Mouse (Mus musculus) cerebellum, postnatal 4 days (tissue): ENCODE results near the gene Atg3.

Experiments
- DNase-seq, 2 experiments: peaks; one replicate each; pipeline ENCODE4 v3.0.0; 2022; ENCODE audit warnings: low spot score in 2 of 2, mixed read lengths in 1 of 2

Atg3 gene

GRCm38 (mm10) chr16:45204859-45205670 is 46.5 kb downstream of the Atg3 start:
- DNase-seq, result no peak

DNA sequence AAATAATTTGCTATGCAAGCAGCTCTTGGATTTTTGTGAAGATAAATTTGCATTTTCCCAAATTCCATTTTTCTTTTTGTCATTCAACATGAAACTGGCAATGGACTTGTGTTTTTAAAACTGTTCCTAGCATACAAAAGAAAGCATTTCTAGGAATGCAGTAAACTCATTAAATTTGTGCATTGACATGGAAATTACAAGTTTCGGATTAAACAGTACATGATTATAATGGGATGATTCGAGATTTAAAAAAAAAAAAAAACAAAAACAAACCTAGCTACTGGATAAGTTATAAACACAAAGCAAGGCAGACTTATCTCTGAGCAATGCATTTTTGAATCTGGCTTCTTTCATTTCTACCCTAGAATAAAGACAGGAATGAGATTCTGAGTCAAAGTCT is 63.4 kb downstream of the Atg3 start:
- no peak for DNase-seq

DNA sequence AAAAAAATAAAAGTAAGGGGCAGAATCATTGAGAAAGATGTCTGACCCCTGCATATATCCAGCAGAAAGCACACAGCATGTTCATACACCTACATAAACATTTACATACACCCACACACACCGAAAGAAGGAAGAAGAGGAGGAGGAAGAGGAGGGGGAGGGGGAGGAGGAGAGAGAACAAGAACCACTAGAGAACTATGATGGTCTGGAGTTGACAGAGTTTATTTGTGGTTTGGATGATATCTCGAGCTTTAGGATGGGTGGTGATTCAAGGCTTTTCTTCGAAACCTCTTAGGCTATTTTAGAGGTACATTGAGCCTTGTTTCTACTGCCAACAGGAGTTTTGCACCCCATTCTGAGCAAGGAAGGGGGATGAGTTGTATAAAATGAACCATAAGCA is 64.2 kb downstream of the Atg3 start:
- no peak for DNase-seq

DNA sequence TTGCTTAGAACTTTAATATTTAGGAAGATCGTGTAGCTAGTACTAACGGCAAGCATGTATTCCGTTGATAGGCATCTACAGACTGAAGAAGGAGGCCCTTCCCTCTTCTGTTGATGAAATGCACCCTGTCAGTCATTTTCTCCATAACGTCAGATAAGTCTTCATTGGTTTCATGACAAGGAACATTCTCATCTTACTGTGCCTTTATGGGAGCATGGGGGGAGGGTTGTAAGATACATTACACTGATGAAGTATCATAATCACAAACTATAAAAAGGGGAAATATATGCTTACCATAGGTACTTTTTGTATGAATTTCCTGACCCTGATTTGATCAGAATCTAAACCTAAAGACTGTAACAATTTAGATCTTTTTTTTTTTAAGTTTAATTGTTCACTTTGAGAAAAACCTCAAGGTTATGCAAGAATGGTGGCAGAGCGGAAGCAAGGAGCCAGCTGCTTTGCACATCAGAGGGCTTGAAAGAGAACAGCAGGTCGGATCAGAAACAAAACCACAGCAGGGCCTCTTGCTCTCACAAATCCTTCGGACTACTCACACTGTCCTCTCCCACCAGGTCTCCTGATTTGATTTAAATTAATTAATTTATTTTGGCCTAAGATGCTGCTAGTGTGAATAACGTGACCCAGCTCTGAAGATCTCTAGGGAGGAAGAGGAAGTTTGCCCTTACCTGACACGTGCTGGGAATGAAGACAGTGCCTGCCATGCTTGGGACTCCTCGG is 65.2 kb downstream of the Atg3 start, which contains the start of gene Btla:
Btla (plus strand) TSS at position 668 of the 741 bp plus-strand sequence.
- DNase-seq, result no peak

- no peak for DNase-seq
These were observed 65.9 kb downstream of the Atg3 start for GRCm38 (mm10) chr16:45224431-45225008.

DNA sequence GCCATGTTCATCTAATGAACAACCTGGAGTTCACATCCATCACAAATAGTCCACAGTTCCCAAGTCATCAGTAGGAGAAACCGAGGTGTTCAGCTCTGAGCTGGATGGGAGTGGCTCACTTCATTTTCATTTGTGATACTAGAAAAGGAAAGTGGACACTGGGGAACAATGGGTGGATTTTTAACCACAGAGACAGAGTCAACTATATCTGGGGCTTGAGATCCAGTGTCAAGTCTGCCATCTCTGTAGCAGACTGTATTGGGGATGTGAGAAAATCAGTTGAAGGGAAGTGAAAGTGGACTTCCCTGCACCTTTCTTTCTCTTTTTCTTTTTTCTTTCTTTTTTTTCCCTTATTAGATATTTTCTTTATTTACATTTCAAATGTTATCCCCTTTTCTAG is 68.4 kb downstream of the Atg3 start:
- no peak for DNase-seq

DNA sequence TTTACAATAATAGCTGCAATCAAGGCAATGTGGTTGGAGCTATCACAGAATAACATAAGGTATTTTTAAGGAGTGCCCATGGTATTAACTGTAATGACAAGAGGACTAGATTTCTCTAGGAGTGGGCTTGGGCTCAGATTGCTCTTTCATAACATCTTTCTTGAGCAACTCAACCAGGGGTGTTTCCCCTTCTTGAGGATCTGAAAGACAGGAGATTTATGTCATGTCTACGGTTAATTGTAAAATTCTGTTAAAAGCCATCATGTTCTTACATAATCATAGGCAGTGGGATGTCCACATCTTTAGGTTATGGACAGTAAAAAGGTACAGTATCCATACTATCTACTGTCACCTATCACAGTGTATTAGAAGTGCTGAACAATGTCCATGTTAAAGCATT is 72.7 kb downstream of the Atg3 start:
- DNase-seq, result no peak

GRCm38 (mm10) chr16:45233007-45233406 is 74.4 kb downstream of the Atg3 start:
- no peak for DNase-seq
